Mouse (Mus musculus): ENCODE data around the gene Efna3. TPM values are rescaled to one million over a fixed set of nuclear protein-coding genes. Genes with fewer than 3 reads are reported as not detected.
A peak's percentile ranks its signal among the peaks of the same experiment; 100 is the strongest.

Efna3 gene
- polyA plus RNA-seq, 1 experiment from 2014 or later: 62.5 TPM

DNA sequence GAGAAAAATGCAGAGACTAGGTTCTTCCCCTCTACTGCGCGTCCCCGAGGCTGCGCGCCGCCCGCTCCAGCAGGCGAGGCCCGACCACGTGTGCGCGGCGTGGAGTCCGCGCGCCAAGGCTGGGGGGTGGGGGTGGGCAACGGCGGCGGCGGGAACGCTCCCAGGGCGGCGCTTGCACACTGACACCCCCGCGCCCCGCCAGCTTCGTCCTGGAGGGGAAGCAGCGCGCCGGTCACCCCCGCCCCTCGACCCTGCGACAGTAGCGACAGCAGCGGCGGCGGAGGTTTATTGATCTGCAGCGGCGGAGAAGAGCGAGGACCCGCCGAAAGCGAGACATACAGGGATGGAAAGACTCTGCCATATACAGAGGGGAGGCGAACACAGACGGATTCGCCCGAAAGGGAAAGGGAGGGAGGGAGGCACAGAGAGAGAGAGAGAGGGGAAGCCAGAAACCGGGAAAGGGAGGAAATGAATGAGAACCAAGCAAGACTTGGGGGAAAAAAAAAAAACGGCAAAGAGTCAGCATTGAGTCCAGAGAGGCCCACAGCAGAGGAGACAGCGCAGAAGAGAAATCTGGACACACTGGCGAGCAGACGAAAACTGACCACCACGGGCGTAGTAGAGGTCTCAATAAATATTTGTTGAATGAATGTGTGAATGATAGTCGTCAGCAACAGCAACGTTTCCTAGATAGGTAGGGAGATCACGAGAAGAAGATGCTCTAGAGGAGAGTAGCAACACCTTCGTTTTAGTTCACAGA, 3.0 kb downstream of the Efna3 start:
- H3K4me2 ChIP-seq (replicated peaks): peak overlapping the region; percentile 78
- peaks cover 32% of the 10 kb centered on the region for H3K4me1 ChIP-seq (replicated peaks; ENCODE audit: control insufficient read depth, insufficient read depth, low read length)
- peaks cover 12% of the 10 kb centered on the region; the same call in 1 of the 2 replicates for H3K27me3 ChIP-seq (ENCODE audit: control insufficient read depth, insufficient read depth, low read length)
- H3K9me3 ChIP-seq (ENCODE audit: control insufficient read depth, low read length): no peaks in the 10 kb centered on the region
- no peak for ATAC-seq (ENCODE audit: low FRiP score)
- no peak for DNase-seq (ENCODE audit: low spot score)
- H3K27ac ChIP-seq: peak overlapping the region; percentile 95
- peak overlapping the region; percentile 96 for H3K9ac ChIP-seq
- peak overlapping the region; percentile 51 for H3K4me3 ChIP-seq (replicated peaks; ENCODE audit: low read length)
- peaks cover 9% of the 10 kb centered on the region for H3K36me3 ChIP-seq (replicated peaks; ENCODE audit: control insufficient read depth, insufficient read depth)
- WGBS: 3% methylated on average over 57 of the region's 58 CpGs

DNA sequence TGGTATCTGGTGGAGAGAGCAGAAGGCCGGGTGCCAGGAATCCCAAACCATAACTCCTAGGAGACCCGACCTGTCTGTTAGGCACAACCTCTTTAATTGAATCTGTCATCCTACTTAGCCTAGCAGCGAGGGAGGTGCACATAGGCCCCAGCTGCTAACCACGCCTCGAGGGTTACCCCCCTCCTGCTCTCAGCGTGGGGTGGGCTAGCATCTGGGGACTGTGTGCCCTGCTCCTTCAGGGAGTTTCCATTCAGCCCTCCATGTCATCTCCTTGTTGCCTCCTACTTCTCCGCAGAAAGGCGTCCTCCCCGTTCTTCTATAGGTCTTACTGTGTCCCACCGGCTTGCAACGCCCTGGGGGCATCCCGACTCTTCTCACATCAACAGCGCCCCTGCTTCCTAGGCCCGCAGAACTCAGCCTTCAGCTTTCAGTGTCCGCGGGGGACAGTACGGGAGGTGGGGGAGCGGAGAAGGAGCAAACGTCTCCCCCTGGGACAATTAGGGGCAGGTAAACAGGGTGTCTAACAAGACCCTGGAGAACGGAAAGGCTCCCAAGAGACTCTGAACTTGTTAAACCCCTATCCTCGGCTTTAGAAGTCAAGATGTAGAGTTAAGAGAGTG, 3.7 kb downstream of the Efna3 start:
- Histone ChIP-seq H3K36me3 (replicated peaks; ENCODE audit: control insufficient read depth, insufficient read depth) (peaks cover 16% of the 10 kb centered on the region), H3K27ac (peak overlapping the region; percentile 95), H3K4me1 (replicated peaks; ENCODE audit: control insufficient read depth, insufficient read depth, low read length) (peaks cover 32% of the 10 kb centered on the region), H3K4me2 (replicated peaks) (peak overlapping the region; percentile 78), H3K9ac (peak overlapping the region; percentile 96; the same call in 1 of the 2 replicates), H3K27me3 (ENCODE audit: control insufficient read depth, insufficient read depth, low read length) (peaks cover 12% of the 10 kb centered on the region; the same call in 1 of the 2 replicates), H3K4me3 (replicated peaks; ENCODE audit: low read length) (peak overlapping the region; percentile 51), H3K9me3 (ENCODE audit: control insufficient read depth, low read length) (no peaks in the 10 kb centered on the region)
- ATAC-seq (ENCODE audit: low FRiP score) (no peak), DNase-seq (ENCODE audit: low spot score) (no peak)
- WGBS: 6% methylated on average over 21 of the region's 21 CpGs

DNA sequence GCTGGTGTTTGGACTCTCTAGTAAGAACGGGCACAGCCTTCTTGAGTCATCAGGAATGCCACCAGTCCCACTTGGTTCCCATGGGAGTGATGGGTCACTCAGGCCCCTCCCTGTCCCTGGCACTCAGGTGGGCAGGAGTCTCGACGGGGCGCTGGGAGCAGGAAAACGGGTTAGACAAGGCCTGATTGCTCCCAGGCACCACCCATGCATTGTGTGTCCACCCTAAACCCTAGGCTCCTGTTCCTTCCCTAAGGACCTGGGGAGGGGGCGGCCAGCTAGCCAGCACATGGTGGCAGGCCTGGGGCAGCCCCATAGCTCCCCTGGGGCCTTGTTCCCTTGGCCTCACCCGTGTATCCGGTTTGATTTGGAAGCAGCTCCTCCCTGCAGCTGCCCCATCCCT, 4.4 kb downstream of the Efna3 start:
- H3K9ac ChIP-seq: no peak overlapping the region
- WGBS: 70% methylated on average over 8 of the region's 8 CpGs
- H3K4me1 ChIP-seq (replicated peaks; ENCODE audit: control insufficient read depth, insufficient read depth, low read length): peaks cover 32% of the 10 kb centered on the region

DNA sequence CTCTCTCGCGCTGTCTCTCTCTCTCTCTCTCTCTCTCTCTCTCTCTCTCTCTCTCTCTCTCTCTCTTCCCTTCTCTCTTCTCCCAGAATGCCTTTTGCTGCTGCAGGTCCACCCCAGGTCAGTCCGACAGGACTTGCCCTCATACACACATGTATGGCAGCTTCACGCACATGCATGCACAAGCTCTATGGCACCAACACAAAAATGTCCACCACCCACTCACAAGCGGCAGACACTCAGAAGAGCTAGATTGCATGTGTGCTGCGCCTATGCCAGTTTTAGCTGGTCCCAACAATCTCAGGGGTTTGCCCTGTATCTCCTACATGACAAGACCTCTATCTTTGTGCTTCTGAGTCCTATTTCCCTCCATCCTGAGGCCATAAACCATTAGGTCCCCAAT, 5.5 kb downstream of the Efna3 start:
- Histone ChIP-seq H3K9me3 (ENCODE audit: control insufficient read depth, low read length) (no peaks in the 10 kb centered on the region), H3K4me3 (replicated peaks; ENCODE audit: low read length) (no peak overlapping the region), H3K36me3 (replicated peaks; ENCODE audit: control insufficient read depth, insufficient read depth) (peaks cover 30% of the 10 kb centered on the region), H3K9ac (0 out of 2 replicates have a peak overlapping the region, but pooled peaks have one; percentile 28), H3K27ac (no peak overlapping the region), H3K27me3 (ENCODE audit: control insufficient read depth, insufficient read depth, low read length) (peaks cover 12% of the 10 kb centered on the region; the same call in 1 of the 2 replicates), H3K4me1 (replicated peaks; ENCODE audit: control insufficient read depth, insufficient read depth, low read length) (peaks cover 32% of the 10 kb centered on the region), H3K4me2 (replicated peaks) (peak overlapping the region; percentile 35)
- DNase-seq (ENCODE audit: low spot score) (no peak), ATAC-seq (ENCODE audit: low FRiP score) (no peak)
- WGBS: 58% methylated on average over 6 of the region's 6 CpGs

More for the DNA sequence above, 4.4 kb downstream of the Efna3 start:
- DNase-seq (ENCODE audit: low spot score) (no peak), ATAC-seq (ENCODE audit: low FRiP score) (no peak)
- Histone ChIP-seq H3K9me3 (ENCODE audit: control insufficient read depth, low read length) (no peaks in the 10 kb centered on the region), H3K36me3 (replicated peaks; ENCODE audit: control insufficient read depth, insufficient read depth) (peaks cover 22% of the 10 kb centered on the region), H3K4me3 (replicated peaks; ENCODE audit: low read length) (no peak overlapping the region), H3K27me3 (ENCODE audit: control insufficient read depth, insufficient read depth, low read length) (peaks cover 12% of the 10 kb centered on the region; the same call in 1 of the 2 replicates), H3K27ac (no peak overlapping the region), H3K4me2 (replicated peaks) (no peak overlapping the region)

DNA sequence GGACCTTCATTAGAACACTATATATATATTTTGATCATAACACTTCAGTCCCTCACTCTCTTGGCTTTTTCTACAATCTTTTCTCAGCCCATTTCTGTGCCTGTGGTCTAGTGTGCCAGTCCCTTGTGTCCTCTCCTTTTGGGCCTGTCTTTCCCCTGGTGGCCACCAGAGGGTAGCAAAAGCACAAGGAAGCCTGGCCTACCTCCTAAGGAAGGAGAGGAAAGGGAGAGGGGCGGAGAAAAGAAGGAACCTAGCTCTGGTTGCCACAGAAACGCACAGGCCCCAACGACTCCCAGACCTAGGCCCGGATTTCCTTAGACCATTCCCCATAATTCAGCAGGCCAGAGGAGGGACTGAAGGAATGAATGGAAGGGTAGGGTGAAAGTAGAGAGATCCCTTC, 5.9 kb downstream of the Efna3 start:
- 0 out of 2 replicates have a peak overlapping the region, but pooled peaks have one; percentile 28 for H3K9ac ChIP-seq
- H3K4me2 ChIP-seq (replicated peaks): peak overlapping the region; percentile 38
- ATAC-seq (ENCODE audit: low FRiP score): peak; percentile 26; the same call in 1 of the 2 replicates
- peaks cover 12% of the 10 kb centered on the region; the same call in 1 of the 2 replicates for H3K27me3 ChIP-seq (ENCODE audit: control insufficient read depth, insufficient read depth, low read length)
- no peak overlapping the region for H3K4me3 ChIP-seq (replicated peaks; ENCODE audit: low read length)
- DNase-seq (ENCODE audit: low spot score): peak; percentile 90
- H3K4me1 ChIP-seq (replicated peaks; ENCODE audit: control insufficient read depth, insufficient read depth, low read length): peaks cover 32% of the 10 kb centered on the region
- H3K36me3 ChIP-seq (replicated peaks; ENCODE audit: control insufficient read depth, insufficient read depth): peaks cover 30% of the 10 kb centered on the region
- WGBS: 0% methylated on average over 4 of the region's 4 CpGs
- H3K27ac ChIP-seq: no peak overlapping the region
- H3K9me3 ChIP-seq (ENCODE audit: control insufficient read depth, low read length): no peaks in the 10 kb centered on the region

DNA sequence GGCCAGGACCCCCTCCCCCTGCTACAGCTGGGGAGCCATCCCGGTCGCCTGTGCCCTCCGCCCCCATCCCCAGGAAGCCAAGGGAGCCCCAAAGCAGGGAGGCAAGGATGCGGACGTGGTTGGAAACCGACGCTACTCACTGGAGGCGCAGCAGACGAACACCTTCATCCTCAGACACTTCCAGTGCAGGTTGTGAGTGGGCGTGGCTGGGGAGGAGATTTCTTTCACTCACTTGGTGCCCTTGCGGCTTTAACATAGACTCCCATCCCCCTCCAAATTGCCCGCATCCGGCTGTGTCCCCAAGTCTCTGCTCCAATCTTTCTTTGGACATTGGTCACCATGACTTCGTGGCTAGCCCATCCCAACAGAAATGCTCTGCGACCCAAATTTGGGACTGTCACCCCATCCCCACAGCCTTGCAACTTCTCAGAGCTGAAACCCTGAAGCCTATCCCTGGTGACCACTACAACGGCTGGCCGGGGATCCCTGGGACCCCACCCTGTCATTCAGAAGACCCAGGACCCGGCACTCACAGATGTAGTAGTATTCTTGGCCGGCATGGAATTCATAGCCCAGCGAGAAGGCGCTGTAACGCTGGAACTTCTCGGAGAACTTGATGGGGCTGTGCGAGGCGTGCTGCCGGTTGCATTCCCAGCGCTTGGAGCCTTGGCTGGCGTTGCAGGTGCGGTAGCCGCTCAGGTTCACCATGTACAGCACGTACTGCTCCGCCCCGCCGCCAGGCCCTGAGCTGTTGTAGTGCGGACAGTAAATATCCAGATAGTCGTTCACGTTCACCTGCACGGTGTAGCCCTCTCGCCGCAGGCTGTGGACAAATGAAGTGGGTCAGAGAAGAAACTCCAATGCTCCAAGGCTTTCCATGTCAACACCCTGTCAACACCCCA, 6.6 kb downstream of the Efna3 start:
- H3K4me1 ChIP-seq (replicated peaks; ENCODE audit: control insufficient read depth, insufficient read depth, low read length): peaks cover 32% of the 10 kb centered on the region; the same call in 1 of the 2 replicates

DNA sequence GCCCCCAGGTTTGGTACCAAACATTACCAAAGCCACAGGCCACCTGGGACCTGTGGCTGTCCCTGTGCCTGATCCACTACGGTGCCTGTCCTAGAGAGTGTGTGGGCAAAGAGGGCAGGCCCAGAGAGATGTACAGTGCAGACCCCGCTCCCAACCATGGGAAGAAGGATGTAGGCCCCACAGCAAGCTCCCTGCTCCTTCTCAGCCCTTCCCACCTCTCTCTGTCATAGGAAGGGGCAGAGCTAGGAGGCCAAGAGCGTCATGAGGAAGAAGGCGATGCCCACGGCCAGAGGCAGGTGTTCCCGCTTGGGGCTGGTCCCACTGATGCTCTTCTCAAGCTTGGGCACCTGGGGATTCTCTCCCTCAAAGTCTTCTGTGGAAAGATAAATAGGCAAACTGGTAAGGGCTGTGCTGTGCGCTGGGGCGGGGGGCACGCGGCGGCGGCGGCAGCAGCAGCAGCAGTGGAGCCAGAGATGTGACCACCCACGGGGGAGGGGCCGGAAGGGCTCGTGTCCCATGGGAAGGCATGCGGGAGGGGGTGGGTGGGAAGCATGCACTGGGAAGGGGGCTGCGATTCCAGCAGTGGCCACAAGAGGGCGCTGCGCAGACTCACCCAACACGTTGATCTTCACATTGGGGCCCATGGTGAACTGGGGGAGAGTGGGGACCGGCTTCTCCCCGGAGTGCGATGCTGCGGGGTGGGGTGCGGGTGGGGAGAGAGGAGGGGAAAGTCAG, 7.4 kb downstream of the Efna3 start:
- Histone ChIP-seq H3K27me3 (ENCODE audit: control insufficient read depth, insufficient read depth, low read length) (peaks cover 12% of the 10 kb centered on the region; the same call in 1 of the 2 replicates), H3K9me3 (ENCODE audit: control insufficient read depth, low read length) (no peaks in the 10 kb centered on the region), H3K4me1 (replicated peaks; ENCODE audit: control insufficient read depth, insufficient read depth, low read length) (peaks cover 29% of the 10 kb centered on the region; the same call in 1 of the 2 replicates), H3K27ac (no peak overlapping the region), H3K36me3 (replicated peaks; ENCODE audit: control insufficient read depth, insufficient read depth) (peaks cover 30% of the 10 kb centered on the region), H3K4me3 (replicated peaks; ENCODE audit: low read length) (peak overlapping the region; percentile 8), H3K4me2 (replicated peaks) (peak overlapping the region; percentile 38), H3K9ac (0 out of 2 replicates have a peak overlapping the region, but pooled peaks have one; percentile 0)
- DNase-seq (ENCODE audit: low spot score) (peak; percentile 77), ATAC-seq (ENCODE audit: low FRiP score) (no peak)
- WGBS: 6% methylated on average over 21 of the region's 26 CpGs

More for the DNA sequence above, 6.6 kb downstream of the Efna3 start:
- H3K9ac ChIP-seq: no peak overlapping the region
- H3K9me3 ChIP-seq (ENCODE audit: control insufficient read depth, low read length): no peaks in the 10 kb centered on the region
- peaks cover 12% of the 10 kb centered on the region; the same call in 1 of the 2 replicates for H3K27me3 ChIP-seq (ENCODE audit: control insufficient read depth, insufficient read depth, low read length)
- no peak overlapping the region for H3K27ac ChIP-seq
- peak overlapping the region; percentile 38 for H3K4me2 ChIP-seq (replicated peaks)
- no peak for DNase-seq (ENCODE audit: low spot score)
- peaks cover 30% of the 10 kb centered on the region for H3K36me3 ChIP-seq (replicated peaks; ENCODE audit: control insufficient read depth, insufficient read depth)
- 8% methylated on average over 38 of the region's 40 CpGs for WGBS
- peak overlapping the region; percentile 8; the same call in 1 of the 2 replicates for H3K4me3 ChIP-seq (replicated peaks; ENCODE audit: low read length)
- ATAC-seq (ENCODE audit: low FRiP score): no peak

DNA sequence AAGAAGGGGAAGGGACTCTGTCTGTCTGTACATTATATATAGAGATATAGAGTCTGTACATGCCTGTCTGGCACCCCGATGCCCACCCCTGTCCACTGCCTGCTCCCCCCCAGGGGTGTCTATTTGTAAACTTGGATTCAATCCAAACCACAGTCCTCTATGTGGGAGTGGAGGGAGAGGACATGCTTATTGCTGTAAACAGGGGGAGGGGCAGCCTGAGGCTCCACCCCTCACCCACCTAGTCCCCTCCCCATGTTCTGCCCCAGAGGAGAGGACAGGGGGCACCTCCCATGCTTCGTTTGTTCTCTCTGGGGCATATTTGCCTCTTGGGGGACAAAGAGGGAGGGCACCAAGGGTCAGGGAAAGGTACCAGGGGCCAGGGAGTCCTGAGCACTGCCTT, 8.0 kb downstream of the Efna3 start:
- H3K27me3 ChIP-seq (ENCODE audit: control insufficient read depth, insufficient read depth, low read length): peaks cover 12% of the 10 kb centered on the region; the same call in 1 of the 2 replicates
- DNase-seq (ENCODE audit: low spot score) (no peak), ATAC-seq (ENCODE audit: low FRiP score) (no peak)
- no peak overlapping the region for H3K27ac ChIP-seq
- no peak overlapping the region for H3K4me3 ChIP-seq (replicated peaks; ENCODE audit: low read length)
- H3K9me3 ChIP-seq (ENCODE audit: control insufficient read depth, low read length): no peaks in the 10 kb centered on the region
- H3K4me2 ChIP-seq (replicated peaks): no peak overlapping the region
- H3K36me3 ChIP-seq (replicated peaks; ENCODE audit: control insufficient read depth, insufficient read depth): peaks cover 30% of the 10 kb centered on the region
- 45% methylated on average over 2 of the region's 2 CpGs for WGBS
- H3K4me1 ChIP-seq (replicated peaks; ENCODE audit: control insufficient read depth, insufficient read depth, low read length): peaks cover 24% of the 10 kb centered on the region; the same call in 1 of the 2 replicates
- no peak overlapping the region for H3K9ac ChIP-seq
